Mouse (Mus musculus): ENCODE measurements at regions not wholly inside any gene's neighbourhood (a gene's known extent, or its start where the extent isn't known, plus 50 kb on each side); places are given as distances from the start of the nearest gene placed in this dataset.

DNA sequence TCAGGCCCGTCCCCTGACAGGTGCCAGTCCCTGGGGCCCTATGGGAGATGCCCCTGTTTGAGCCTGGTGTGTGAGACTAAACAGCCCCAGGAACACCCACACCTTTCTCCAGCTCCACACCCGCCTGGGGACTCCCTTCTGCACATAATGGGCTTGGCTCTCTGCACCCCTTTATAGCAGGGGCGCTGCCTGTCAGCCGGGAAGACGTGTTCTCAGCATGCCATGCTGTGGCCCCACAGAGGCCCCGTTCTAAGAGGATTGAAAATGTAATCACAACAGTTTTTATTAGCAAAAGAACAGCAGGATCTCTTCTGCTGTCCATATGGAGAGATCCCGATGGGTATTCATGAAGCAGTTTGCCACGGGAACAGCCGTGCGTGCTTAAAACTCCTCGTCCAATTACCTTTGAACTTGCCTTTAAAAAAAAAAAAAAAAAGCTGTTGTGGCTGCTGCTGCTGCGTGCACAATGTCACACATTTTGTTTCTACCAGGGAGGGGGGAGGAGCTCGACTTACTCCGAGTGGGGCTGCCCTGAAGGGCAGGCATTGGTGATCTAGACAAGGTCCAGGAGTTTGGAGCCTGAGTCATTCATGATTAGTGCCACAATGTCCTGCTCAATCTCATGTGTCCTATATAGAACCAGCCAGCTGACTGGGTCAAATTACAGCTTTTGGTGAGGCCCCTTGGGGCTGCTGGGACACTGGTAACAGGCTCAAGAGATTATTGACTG lies 119.7 kb downstream of the Rps24 start:
- Histone ChIP-seq H3K4me1 (peaks cover 12% of the 10 kb centered on the region), H3K27me3 (no peaks in the 10 kb centered on the region), H3K9ac (no peak overlapping the region), H3K4me3 (no peak overlapping the region), H3K9me3 (no peaks in the 10 kb centered on the region; the same call in 1 of the 2 replicates), H3K36me3 (no peaks in the 10 kb centered on the region), H3K27ac (no peak overlapping the region), H3K4me2 (peak overlapping the region; percentile 5; the same call in 1 of the 2 replicates)
- WGBS: 33% methylated on average over 14 of the region's 14 CpGs
- no peak for ATAC-seq (ENCODE audit: insufficient number of reproducible peaks, insufficient read depth, low FRiP score, low TSS enrichment, low read depth)

DNA sequence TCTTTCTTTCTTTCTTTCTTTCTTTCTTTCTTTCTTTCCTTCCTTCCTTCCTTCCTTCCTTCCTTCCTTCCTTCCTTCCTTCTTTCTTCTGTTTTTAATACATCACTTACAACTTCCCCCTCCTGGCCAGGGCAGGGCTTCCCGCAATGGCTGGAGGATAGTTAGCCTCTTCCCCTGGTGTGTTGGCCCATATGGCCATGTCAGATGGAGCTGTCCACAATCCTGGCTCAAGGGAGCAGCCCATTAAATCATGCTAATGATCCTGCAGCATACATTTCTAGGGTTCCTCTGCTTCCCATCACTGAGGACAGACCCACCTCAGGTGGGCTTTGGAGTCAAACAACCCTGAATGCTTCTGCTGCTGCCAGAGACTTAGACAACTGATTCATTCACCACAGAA lies 121.4 kb downstream of the Rps24 start:
- no peaks in the 10 kb centered on the region for H3K36me3 ChIP-seq
- no peak overlapping the region for H3K4me3 ChIP-seq
- ATAC-seq (ENCODE audit: insufficient number of reproducible peaks, insufficient read depth, low FRiP score, low TSS enrichment, low read depth): no peak
- no peak overlapping the region for H3K4me2 ChIP-seq
- H3K27ac ChIP-seq: no peak overlapping the region
- WGBS: 89% methylated on average over 1 of the region's 1 CpGs
- H3K27me3 ChIP-seq: no peaks in the 10 kb centered on the region
- no peaks in the 10 kb centered on the region; the same call in 1 of the 2 replicates for H3K9me3 ChIP-seq
- no peak overlapping the region for H3K9ac ChIP-seq
- peaks cover 12% of the 10 kb centered on the region for H3K4me1 ChIP-seq

DNA sequence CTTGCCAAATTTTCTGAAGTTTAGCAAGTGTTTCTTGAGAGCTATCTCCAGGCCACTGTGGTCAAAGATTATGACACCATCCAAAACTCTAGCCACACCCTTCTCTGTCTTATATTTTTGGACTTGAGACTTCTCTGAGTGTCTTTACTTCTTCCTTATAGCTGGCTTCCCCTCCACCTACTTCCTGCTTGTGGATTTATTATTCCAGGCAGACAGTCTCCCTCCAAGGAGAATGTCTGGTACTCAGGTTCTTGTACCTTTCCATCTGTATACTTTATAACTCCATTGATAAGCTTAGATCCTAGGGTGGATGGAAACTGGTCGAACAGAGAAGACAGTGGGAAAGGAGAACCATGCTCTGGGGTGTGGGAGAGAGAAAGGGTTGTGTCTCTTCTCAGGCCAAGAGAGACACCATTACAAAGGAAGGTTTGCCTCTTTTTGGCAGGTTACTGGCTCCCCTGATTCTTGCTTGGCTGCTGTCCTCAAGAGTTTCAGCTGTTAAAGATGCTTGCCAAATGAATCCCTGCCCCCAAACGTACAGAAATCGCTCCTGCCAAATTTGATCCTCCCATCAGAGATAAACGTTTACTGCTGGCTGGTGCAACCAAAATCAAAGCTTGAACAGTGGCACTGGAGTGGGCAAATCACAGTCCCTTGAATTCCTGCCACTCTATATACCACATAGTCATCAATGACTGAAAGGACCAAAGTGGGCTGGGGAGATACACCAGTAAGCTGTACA lies 125.5 kb downstream of the Rps24 start:
- no peak overlapping the region for H3K4me2 ChIP-seq
- no peaks in the 10 kb centered on the region; the same call in 1 of the 2 replicates for H3K9me3 ChIP-seq
- no peaks in the 10 kb centered on the region for H3K4me1 ChIP-seq
- WGBS: 62% methylated on average over 4 of the region's 4 CpGs
- no peak overlapping the region for H3K9ac ChIP-seq
- no peak for ATAC-seq (ENCODE audit: insufficient number of reproducible peaks, insufficient read depth, low FRiP score, low TSS enrichment, low read depth)
- no peak overlapping the region for H3K27ac ChIP-seq
- no peaks in the 10 kb centered on the region for H3K36me3 ChIP-seq
- H3K27me3 ChIP-seq: 0 out of 2 replicates have a peak, but pooled peaks cover 2% of the 10 kb centered on the region
- H3K4me3 ChIP-seq: no peak overlapping the region

GRCm38 (mm10) chr14:24615776-24616175 lies 128.9 kb downstream of the Rps24 start:
- Histone ChIP-seq H3K27ac (no peak overlapping the region), H3K4me3 (no peak overlapping the region), H3K27me3 (peaks cover 6% of the 10 kb centered on the region; the same call in 1 of the 2 replicates), H3K4me1 (peaks cover 6% of the 10 kb centered on the region), H3K36me3 (no peaks in the 10 kb centered on the region), H3K9ac (no peak overlapping the region), H3K4me2 (no peak overlapping the region), H3K9me3 (no peaks in the 10 kb centered on the region)
- WGBS: 80% methylated on average over 3 of the region's 3 CpGs
- no peak for ATAC-seq (ENCODE audit: insufficient number of reproducible peaks, insufficient read depth, low FRiP score, low TSS enrichment, low read depth)

GRCm38 (mm10) chr14:24616306-24617125 lies 129.6 kb downstream of the Rps24 start:
- H3K4me2 ChIP-seq: no peak overlapping the region
- no peak overlapping the region for H3K4me3 ChIP-seq
- no peaks in the 10 kb centered on the region for H3K9me3 ChIP-seq
- no peaks in the 10 kb centered on the region for H3K36me3 ChIP-seq
- H3K9ac ChIP-seq: no peak overlapping the region
- 68% methylated on average over 10 of the region's 10 CpGs for WGBS
- H3K27ac ChIP-seq: no peak overlapping the region
- H3K4me1 ChIP-seq: peaks cover 6% of the 10 kb centered on the region
- ATAC-seq (ENCODE audit: insufficient number of reproducible peaks, insufficient read depth, low FRiP score, low TSS enrichment, low read depth): no peak
- H3K27me3 ChIP-seq: peaks cover 6% of the 10 kb centered on the region; the same call in 1 of the 2 replicates

DNA sequence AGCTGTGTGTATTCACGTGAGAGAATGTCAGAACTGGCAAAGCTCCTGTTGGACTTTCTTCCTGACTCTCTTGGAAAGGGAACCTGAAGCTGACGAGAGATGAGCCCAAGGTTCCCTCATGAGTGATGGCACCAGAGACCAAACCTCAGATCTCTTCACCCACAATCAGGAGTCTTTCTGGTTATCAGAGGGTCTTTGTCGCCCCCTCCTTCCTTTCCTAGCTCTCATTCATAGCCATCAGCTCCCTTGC lies 130.1 kb downstream of the Rps24 start:
- no peak overlapping the region for H3K9ac ChIP-seq
- H3K36me3 ChIP-seq: no peaks in the 10 kb centered on the region
- H3K4me3 ChIP-seq: no peak overlapping the region
- H3K4me2 ChIP-seq: no peak overlapping the region
- H3K27ac ChIP-seq: no peak overlapping the region
- 66% methylated on average over 3 of the region's 3 CpGs for WGBS
- no peak for ATAC-seq (ENCODE audit: insufficient number of reproducible peaks, insufficient read depth, low FRiP score, low TSS enrichment, low read depth)
- peaks cover 6% of the 10 kb centered on the region for H3K4me1 ChIP-seq
- peaks cover 6% of the 10 kb centered on the region; the same call in 1 of the 2 replicates for H3K27me3 ChIP-seq
- no peaks in the 10 kb centered on the region for H3K9me3 ChIP-seq

DNA sequence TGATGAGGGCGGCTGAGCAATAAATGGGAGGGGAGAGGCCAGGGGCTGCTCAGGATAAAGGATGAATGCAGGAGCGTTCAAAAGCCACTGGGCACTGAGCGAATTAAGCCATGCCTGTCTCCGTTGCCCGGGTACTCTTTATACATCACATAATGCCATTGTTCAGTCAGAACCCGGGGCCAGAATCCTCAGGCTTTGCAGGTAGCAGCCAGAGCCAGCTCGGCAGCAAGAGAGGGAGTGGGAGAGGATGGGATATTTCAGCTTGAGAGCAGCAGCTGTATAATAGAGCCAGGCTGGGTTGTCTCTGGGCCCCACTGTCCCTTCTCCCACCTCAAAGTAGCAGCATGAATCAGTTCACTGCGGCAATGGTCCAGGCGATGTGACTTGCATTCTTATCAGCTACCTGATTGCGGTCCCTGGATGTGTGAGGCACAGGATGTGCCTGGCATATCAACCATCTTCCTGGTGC lies 130.5 kb downstream of the Rps24 start:
- Histone ChIP-seq H3K27me3 (peaks cover 6% of the 10 kb centered on the region; the same call in 1 of the 2 replicates), H3K4me1 (peaks cover 6% of the 10 kb centered on the region), H3K9me3 (no peaks in the 10 kb centered on the region), H3K4me2 (no peak overlapping the region), H3K27ac (no peak overlapping the region), H3K9ac (no peak overlapping the region), H3K36me3 (no peaks in the 10 kb centered on the region), H3K4me3 (no peak overlapping the region)
- ATAC-seq (ENCODE audit: insufficient number of reproducible peaks, insufficient read depth, low FRiP score, low TSS enrichment, low read depth): no peak
- 64% methylated on average over 10 of the region's 10 CpGs for WGBS

GRCm38 (mm10) chr14:24618226-24619038 lies 131.5 kb downstream of the Rps24 start:
- ATAC-seq (ENCODE audit: insufficient number of reproducible peaks, insufficient read depth, low FRiP score, low TSS enrichment, low read depth): no peak
- 42% methylated on average over 16 of the region's 16 CpGs for WGBS
- Histone ChIP-seq H3K9ac (no peak overlapping the region), H3K36me3 (no peaks in the 10 kb centered on the region), H3K4me3 (no peak overlapping the region), H3K4me1 (peaks cover 6% of the 10 kb centered on the region), H3K4me2 (no peak overlapping the region), H3K9me3 (no peaks in the 10 kb centered on the region), H3K27ac (no peak overlapping the region), H3K27me3 (peaks cover 6% of the 10 kb centered on the region; the same call in 1 of the 2 replicates)

DNA sequence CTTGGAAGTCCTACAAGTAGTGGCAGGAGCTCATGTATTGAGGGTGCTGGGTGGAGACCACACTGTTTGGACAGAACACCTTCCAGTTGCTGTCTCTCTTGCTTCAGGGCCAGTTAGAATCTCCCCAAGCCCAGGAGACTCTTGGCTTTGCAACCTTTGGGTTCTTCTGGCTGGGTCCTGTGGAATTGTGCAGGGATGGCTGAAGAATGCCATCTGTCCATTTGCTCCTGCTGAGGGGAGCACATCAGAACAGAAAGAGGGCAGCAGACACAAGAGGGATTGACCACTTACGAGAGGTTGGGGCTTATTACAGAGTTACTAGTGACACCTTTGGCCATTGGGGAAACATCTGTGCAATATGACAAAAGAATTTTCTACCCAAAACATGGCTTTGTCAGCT lies 145.1 kb downstream of the Rps24 start:
- Histone ChIP-seq H3K27me3 (no peaks in the 10 kb centered on the region), H3K9ac (no peak overlapping the region), H3K4me1 (no peaks in the 10 kb centered on the region), H3K4me2 (no peak overlapping the region), H3K36me3 (no peaks in the 10 kb centered on the region), H3K4me3 (no peak overlapping the region), H3K9me3 (peaks cover under 1% of the 10 kb centered on the region), H3K27ac (no peak overlapping the region)
- 91% methylated on average over 1 of the region's 1 CpGs for WGBS
- no peak for ATAC-seq (ENCODE audit: insufficient number of reproducible peaks, insufficient read depth, low FRiP score, low TSS enrichment, low read depth)

- Histone ChIP-seq H3K36me3 (no peaks in the 10 kb centered on the region), H3K9me3 (no peaks in the 10 kb centered on the region), H3K4me1 (no peaks in the 10 kb centered on the region; the same call in 1 of the 2 replicates), H3K4me3 (no peak overlapping the region), H3K27me3 (no peaks in the 10 kb centered on the region), H3K9ac (0 out of 2 replicates have a peak overlapping the region, but pooled peaks have one; percentile 3), H3K4me2 (no peak overlapping the region), H3K27ac (no peak overlapping the region)
- ATAC-seq (ENCODE audit: insufficient number of reproducible peaks, insufficient read depth, low FRiP score, low TSS enrichment, low read depth): no peak
- WGBS: 60% methylated on average over 5 of the region's 5 CpGs
These were observed 154.9 kb downstream of the Rps24 start for GRCm38 (mm10) chr14:24641853-24642252.
